Mouse (Mus musculus) C2C12 (cell line): ENCODE results near the gene Gm17545.

Source experiments
- CTCF ChIP-seq: IDR thresholded peaks from one replicate; pipeline ENCODE4 v1.5.1; 2011; ENCODE audit not compliant: control insufficient read depth, insufficient read depth, insufficient read length
- FOSL1 ChIP-seq: IDR thresholded peaks from one replicate; pipeline ENCODE4 v1.8.0; 2011; ENCODE audit warnings: mild to moderate bottlenecking, low read length; ENCODE audit not compliant: poor library complexity, insufficient read depth, severe bottlenecking
- MAX ChIP-seq: IDR thresholded peaks from one replicate; pipeline ENCODE4 v1.6.1; 2011; ENCODE audit warnings: mild to moderate bottlenecking, control low read depth
- MYOD1 ChIP-seq: IDR thresholded peaks from one replicate; pipeline ENCODE4 v1.6.1; 2011; ENCODE audit warnings: low read depth; ENCODE audit not compliant: control insufficient read depth, insufficient read length
- USF1 ChIP-seq: IDR thresholded peaks from one replicate; pipeline ENCODE4 v1.6.1; 2011; ENCODE audit warnings: low read depth, mild to moderate bottlenecking, control low read depth, moderate library complexity

DNA sequence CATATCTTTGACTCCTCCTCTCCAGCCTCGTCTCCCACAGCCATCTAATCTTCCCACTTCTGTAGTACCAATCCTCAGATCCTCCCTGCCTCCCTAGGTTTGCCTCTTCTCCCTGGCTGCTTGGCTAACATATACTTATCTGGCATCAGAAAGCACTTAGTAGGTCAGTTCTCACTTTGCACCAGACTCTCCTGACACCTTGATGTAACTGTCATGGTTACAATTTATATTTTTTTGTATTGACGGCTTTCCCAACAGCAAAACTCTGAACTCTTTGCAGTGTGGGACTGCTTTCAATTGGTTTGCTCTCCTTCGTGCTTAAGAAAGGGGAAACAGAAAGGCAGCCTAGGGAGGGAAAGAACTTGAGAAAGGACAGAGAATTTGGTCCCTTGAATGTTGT lies 37.9 kb upstream of the Gm17545 start:
- TF ChIP-seq CTCF (no peak), USF1 (no peak), MAX (no peak), MYOD1 (no peak), FOSL1 (no peak)
